Mouse (Mus musculus) hindbrain, embryonic 15.5 days (tissue): ENCODE data around the gene Pde4d. TPM values are rescaled to one million over a fixed set of nuclear protein-coding genes. Genes with fewer than 3 reads are reported as not detected.
A peak's percentile ranks its signal among the peaks of the same experiment; 100 is the strongest.

ENCODE experiments used
- ATAC-seq: fragments of 200-750 bp; cut with Nextera tagmentation; 2 replicates; pipeline ENCODE4 v1.8.0; 2017; ENCODE audit warnings: low read depth, moderate number of reproducible peaks, moderate TSS enrichment; ENCODE audit not compliant: low FRiP score
- H3K27ac ChIP-seq: fragments of 300-500 bp; sonication (generic); replicated peaks from 2 replicates; pipeline ENCODE4 v1.5.1; 2015; ENCODE audit warnings: mild to moderate bottlenecking, inconsistent platforms
- H3K27me3 ChIP-seq: fragments of 300-500 bp; sonication (generic); 2 replicates; pipeline ENCODE4 v1.6.1; 2015; ENCODE audit warnings: control low read depth, inconsistent platforms
- H3K36me3 ChIP-seq: fragments of 300-500 bp; sonication (generic); 2 replicates; pipeline ENCODE4 v1.6.1; 2015; ENCODE audit warnings: control low read depth, inconsistent platforms
- H3K4me1 ChIP-seq: fragments of 300-500 bp; sonication (generic); replicated peaks from 2 replicates; pipeline ENCODE4 v1.6.1; 2015; ENCODE audit warnings: control low read depth, inconsistent platforms
- H3K4me2 ChIP-seq: fragments of 300-500 bp; sonication (generic); 2 replicates; pipeline ENCODE4 v1.6.1; 2015; ENCODE audit warnings: moderate library complexity, mild to moderate bottlenecking, inconsistent platforms
- H3K4me3 ChIP-seq: fragments of 300-500 bp; sonication (generic); 2 replicates; pipeline ENCODE4 v1.5.1; 2015; ENCODE audit warnings: mild to moderate bottlenecking, inconsistent platforms
- H3K9ac ChIP-seq: fragments of 300-500 bp; sonication (generic); 2 replicates; pipeline ENCODE4 v1.6.1; 2015; ENCODE audit warnings: inconsistent platforms
- H3K9me3 ChIP-seq: fragments of 300-500 bp; sonication (generic); 2 replicates; pipeline ENCODE4 v1.6.1; 2016; ENCODE audit warnings: control low read depth, inconsistent platforms
- WGBS: fragments of 180-500 bp; shearing (Covaris S2); methylation state at CpG from one replicate; pipeline ENCODE4 v1.1.7; 2015; 5-methylcytosine and 5-hydroxymethylcytosine counted together
- polyA plus RNA-seq: library from polyadenylated mRNA; unstranded; fragments of >200 nt; fragmentation: Nextera tagmentation; extraction: Ambion mirVana; gene quantifications from 2 replicates; pipeline ENCODE4 v1.2.1, GENCODE M21; 2015

Pde4d gene
- polyA plus RNA-seq, 1 experiment from 2014 or later, result 19.4 TPM

DNA sequence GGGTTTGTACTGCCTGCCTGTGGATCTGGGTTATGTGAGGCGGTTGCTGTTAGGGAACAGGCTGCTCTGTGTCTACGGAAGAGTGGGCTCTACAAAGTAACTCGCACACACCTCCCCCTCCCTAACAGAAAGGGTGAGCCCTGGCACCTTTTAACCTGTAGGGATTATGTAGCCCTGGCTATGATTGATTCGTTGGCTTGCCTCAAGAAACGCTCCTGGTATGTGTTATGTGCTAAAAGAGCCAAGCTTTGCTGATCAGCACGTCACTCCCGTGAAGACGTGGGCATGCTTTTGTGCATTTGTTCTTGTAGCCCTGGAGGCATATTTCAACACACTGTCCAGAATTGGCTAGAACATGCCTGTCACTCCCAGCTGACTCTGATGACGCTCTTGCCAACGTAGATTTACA, 828.8 kb downstream of the Pde4d start:
- peak; percentile 56; the same call in 1 of the 2 replicates for ATAC-seq
- no peaks in the 10 kb centered on the region for H3K27me3 ChIP-seq
- H3K4me3 ChIP-seq, result no peak overlapping the region
- H3K9ac ChIP-seq, result no peak overlapping the region
- H3K4me1 ChIP-seq, result peaks cover 5% of the 10 kb centered on the region; the same call in 1 of the 2 replicates
- 39% methylated on average over 10 of the region's 10 CpGs for WGBS
- no peaks in the 10 kb centered on the region for H3K36me3 ChIP-seq
- peaks cover 3% of the 10 kb centered on the region; the same call in 1 of the 2 replicates for H3K9me3 ChIP-seq
- 0 out of 2 replicates have a peak overlapping the region, but pooled peaks have one; percentile 3 for H3K27ac ChIP-seq
- H3K4me2 ChIP-seq, result 0 out of 2 replicates have a peak overlapping the region, but pooled peaks have one; percentile 20

DNA sequence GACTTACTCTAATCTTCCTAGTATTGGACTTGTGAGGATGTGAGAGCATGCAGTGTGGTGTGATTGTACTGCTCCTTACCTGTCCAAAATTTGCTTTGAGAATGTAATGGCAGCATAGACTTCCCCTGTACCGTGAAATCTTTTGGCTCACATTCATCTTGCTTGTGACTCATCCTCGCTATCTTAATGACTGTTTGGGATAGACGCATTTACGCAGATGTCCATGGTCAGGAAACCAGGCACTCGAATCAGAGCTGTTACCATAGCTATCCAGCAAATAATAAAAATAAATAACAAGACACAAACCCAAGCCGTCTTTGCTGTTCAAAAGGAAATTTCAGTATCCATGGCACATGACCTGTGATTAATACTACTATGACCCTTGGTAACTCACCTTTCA, 829.5 kb downstream of the Pde4d start:
- no peak overlapping the region for H3K9ac ChIP-seq
- peaks cover 5% of the 10 kb centered on the region; the same call in 1 of the 2 replicates for H3K4me1 ChIP-seq
- no peak for ATAC-seq
- no peak overlapping the region for H3K4me2 ChIP-seq
- no peaks in the 10 kb centered on the region for H3K36me3 ChIP-seq
- no peak overlapping the region for H3K27ac ChIP-seq
- H3K4me3 ChIP-seq, result no peak overlapping the region
- no peaks in the 10 kb centered on the region for H3K27me3 ChIP-seq
- 80% methylated on average over 6 of the region's 6 CpGs for WGBS
- H3K9me3 ChIP-seq, result peaks cover 3% of the 10 kb centered on the region; the same call in 1 of the 2 replicates

DNA sequence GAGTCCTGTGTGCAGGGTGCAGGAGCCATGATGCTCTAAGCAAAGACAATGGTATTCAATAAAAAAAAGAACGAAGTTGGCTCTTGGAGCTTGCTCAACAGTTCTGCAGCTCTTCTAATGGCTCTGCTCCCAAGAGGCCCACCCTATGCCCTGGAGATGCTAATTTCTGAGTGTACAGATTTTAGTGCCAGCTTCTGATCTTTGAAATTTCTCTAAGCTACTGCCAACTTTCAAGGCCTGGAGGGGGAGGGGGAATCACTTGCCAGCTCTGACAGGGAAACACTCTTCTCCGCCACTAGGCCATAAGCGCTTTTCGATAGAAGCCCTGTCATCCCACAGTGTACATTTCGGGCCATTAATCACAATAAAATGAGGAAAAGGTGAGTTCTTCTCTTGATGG, 830.7 kb downstream of the Pde4d start:
- H3K27ac ChIP-seq, result no peak overlapping the region
- no peak for ATAC-seq
- 91% methylated on average over 5 of the region's 5 CpGs for WGBS
- H3K36me3 ChIP-seq, result no peaks in the 10 kb centered on the region
- peaks cover 3% of the 10 kb centered on the region; the same call in 1 of the 2 replicates for H3K9me3 ChIP-seq
- H3K9ac ChIP-seq, result no peak overlapping the region
- H3K4me3 ChIP-seq, result no peak overlapping the region
- peaks cover 5% of the 10 kb centered on the region; the same call in 1 of the 2 replicates for H3K4me1 ChIP-seq
- H3K4me2 ChIP-seq, result no peak overlapping the region
- no peaks in the 10 kb centered on the region for H3K27me3 ChIP-seq

DNA sequence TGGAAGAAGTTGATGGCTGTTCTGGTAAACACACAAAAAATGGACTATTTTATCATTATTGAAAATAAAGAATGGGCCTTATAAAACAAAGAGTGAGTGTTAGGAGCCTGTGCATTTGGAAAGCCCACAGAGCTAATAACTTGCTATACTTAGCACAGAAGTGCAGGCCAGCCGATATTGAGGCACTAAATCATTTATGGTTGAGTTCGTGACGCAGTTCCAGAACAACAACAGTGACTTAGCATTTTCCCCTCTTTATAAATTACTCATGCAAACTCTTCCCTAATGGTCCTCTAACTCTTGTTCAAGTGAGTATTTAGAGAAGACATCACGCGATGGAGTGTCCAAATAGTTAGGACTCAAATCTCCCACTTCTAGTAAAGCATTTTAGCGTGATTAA, 837.7 kb downstream of the Pde4d start:
- no peak for ATAC-seq
- no peak overlapping the region for H3K4me3 ChIP-seq

DNA sequence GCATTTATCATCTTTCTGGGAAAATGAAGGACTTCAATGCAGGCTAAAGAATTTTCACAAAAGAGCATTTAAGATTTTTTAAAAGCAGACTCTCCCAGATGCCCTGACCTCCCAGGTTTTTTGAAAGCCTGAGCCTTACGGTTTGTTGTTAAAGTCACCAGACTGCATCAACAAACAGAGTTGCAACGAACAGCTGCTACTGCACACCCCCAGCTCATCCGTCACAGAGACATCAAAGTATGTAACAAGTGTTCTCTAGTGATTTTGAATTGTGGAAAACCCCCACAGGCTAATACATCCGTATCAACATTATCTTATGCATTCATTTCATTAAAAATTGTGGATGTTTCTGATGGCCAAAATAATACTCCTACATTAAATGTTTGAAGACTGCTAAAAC, 841.2 kb downstream of the Pde4d start:
- WGBS, result 22% methylated on average over 4 of the region's 4 CpGs
- Histone ChIP-seq H3K27ac (no peak overlapping the region), H3K9me3 (no peaks in the 10 kb centered on the region), H3K27me3 (no peaks in the 10 kb centered on the region), H3K4me2 (no peak overlapping the region), H3K36me3 (no peaks in the 10 kb centered on the region), H3K4me3 (no peak overlapping the region), H3K9ac (no peak overlapping the region), H3K4me1 (peaks cover 9% of the 10 kb centered on the region; the same call in 1 of the 2 replicates)
- no peak for ATAC-seq

More for the DNA sequence above, 837.7 kb downstream of the Pde4d start:
- Histone ChIP-seq H3K36me3 (no peaks in the 10 kb centered on the region), H3K27me3 (no peaks in the 10 kb centered on the region), H3K4me2 (no peak overlapping the region), H3K27ac (no peak overlapping the region), H3K4me1 (no peaks in the 10 kb centered on the region), H3K9ac (no peak overlapping the region), H3K9me3 (no peaks in the 10 kb centered on the region)
- WGBS, result 91% methylated on average over 6 of the region's 6 CpGs

DNA sequence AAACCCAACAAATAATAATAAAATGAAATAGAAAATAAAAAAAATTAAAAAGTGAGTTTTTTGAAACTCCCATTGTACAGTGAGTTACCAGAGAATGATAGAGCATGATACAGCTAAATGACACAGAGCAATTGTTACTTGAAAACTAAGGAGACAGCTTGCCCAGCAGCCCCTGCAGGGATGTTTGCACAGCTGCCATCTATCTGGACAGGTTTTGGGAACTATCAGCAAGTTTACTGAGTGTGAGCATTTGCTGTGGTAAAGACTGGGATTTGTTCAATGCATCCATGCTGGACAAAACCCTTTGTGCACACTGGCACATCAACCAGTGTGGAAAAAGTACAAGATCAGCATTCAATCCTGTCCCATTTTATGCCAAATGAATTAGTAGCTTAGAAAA, 843.3 kb downstream of the Pde4d start:
- no peaks in the 10 kb centered on the region for H3K36me3 ChIP-seq
- H3K27me3 ChIP-seq, result no peaks in the 10 kb centered on the region
- no peaks in the 10 kb centered on the region for H3K9me3 ChIP-seq
- H3K27ac ChIP-seq, result no peak overlapping the region
- no peak overlapping the region for H3K4me2 ChIP-seq
- peaks cover 13% of the 10 kb centered on the region; the same call in 1 of the 2 replicates for H3K4me1 ChIP-seq
- no peak overlapping the region for H3K9ac ChIP-seq
- no peak overlapping the region for H3K4me3 ChIP-seq
- no peak for ATAC-seq

DNA sequence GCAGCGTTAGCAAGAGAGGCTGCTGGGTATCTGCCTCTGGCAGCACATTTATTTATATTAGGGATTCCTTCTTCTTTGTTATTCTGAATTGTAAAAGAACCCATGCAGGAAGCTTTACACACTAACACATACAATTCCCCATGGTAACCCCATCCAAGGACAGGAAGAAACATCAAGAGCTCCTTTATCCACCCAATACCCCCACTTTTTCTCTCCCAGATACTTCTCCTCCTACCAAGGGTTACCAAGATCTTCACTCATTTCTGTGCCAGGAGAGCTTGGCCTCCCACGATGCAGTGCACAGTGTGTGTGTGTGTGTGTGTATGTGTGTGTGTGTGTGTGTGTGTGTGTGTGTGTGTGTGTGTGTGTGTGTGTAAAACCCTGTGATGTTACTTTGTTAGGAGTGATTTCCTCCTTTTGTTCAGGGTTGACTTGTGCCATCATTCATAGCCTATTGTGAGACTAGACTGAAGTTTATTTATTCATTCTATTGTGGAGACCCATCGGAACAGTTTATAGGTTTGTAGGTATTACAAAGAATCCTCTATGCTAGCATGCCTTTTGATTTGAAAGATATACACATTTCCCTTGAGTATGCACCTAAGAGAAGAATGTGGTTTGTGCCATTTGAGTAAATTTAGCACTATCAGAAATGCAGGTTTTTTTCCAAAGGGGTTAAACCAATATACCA, 846.7 kb downstream of the Pde4d start:
- no peak overlapping the region for H3K9ac ChIP-seq
- no peak overlapping the region for H3K4me2 ChIP-seq
- no peaks in the 10 kb centered on the region for H3K9me3 ChIP-seq
- ATAC-seq, result 0 out of 2 replicates have a peak, but pooled peaks have one; percentile 15
- H3K27me3 ChIP-seq, result no peaks in the 10 kb centered on the region
- peaks cover 13% of the 10 kb centered on the region; the same call in 1 of the 2 replicates for H3K4me1 ChIP-seq
- H3K27ac ChIP-seq, result no peak overlapping the region
- WGBS, result 20% methylated on average over 3 of the region's 3 CpGs
- H3K4me3 ChIP-seq, result no peak overlapping the region
- H3K36me3 ChIP-seq, result no peaks in the 10 kb centered on the region

DNA sequence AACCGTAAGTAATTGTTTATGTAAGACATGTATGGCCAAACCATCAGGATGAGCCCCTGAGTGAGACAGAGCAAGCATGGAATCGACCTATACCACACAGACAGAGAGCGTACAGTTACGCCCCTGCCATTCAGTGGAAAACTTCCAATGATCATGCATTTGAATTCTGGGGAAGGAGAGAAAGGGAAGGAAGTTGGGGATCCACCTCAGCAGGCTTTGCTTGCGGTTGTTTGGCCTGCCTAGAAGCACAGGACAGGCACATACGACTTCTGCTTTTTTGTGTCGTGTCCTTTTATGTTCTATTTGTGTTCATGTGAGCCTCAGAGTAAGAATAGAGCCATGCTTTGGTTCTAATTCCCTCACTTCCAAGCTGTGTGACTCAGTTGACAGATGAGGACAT, 849.1 kb downstream of the Pde4d start:
- ATAC-seq, result no peak
- 87% methylated on average over 7 of the region's 7 CpGs for WGBS
- no peaks in the 10 kb centered on the region for H3K9me3 ChIP-seq

DNA sequence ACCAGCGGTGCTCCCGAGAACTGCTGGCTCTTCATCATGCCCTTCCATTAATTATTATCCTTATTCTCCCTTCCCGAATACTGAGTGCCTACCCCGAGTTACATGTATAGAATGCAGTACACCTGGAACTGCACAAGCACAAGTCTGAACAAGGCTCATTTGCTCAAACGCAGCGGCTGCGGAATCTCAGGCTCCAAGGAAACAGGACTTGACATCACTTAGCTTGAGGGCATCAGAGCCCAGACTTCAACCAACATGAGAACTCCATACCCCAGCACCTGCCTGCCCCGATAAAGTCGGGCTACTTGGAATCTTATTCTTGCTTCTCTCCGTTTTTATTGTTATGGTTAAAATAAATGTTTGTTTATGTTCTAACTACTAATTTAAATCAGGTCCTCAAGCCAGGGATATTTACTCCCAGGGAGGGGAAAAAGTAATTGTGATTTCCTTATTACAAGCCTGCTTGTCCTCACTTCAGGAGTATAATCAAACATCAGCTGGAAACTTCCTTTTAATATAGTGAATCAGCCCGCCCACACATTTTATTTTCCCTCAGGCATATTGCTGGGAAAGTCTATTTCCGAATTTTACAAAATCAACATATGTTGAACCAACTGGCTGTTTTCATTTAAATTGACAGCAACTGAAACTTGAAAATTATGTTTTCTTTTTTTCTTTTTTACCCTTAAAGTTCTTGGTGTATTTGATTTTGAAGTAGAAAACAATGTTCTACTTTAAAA, 849.9 kb downstream of the Pde4d start:
- no peak overlapping the region for H3K27ac ChIP-seq
- no peaks in the 10 kb centered on the region for H3K36me3 ChIP-seq
- no peak for ATAC-seq
- no peaks in the 10 kb centered on the region for H3K9me3 ChIP-seq
- H3K4me2 ChIP-seq, result no peak overlapping the region
- H3K4me3 ChIP-seq, result no peak overlapping the region
- WGBS, result 86% methylated on average over 12 of the region's 12 CpGs
- 0 out of 2 replicates have a peak, but pooled peaks cover 5% of the 10 kb centered on the region for H3K4me1 ChIP-seq
- no peak overlapping the region for H3K9ac ChIP-seq
- no peaks in the 10 kb centered on the region for H3K27me3 ChIP-seq

More for the DNA sequence above, 849.1 kb downstream of the Pde4d start:
- Histone ChIP-seq H3K4me3 (no peak overlapping the region), H3K27me3 (no peaks in the 10 kb centered on the region), H3K4me2 (no peak overlapping the region), H3K36me3 (no peaks in the 10 kb centered on the region), H3K27ac (no peak overlapping the region), H3K9ac (no peak overlapping the region), H3K4me1 (peaks cover 11% of the 10 kb centered on the region; the same call in 1 of the 2 replicates)

DNA sequence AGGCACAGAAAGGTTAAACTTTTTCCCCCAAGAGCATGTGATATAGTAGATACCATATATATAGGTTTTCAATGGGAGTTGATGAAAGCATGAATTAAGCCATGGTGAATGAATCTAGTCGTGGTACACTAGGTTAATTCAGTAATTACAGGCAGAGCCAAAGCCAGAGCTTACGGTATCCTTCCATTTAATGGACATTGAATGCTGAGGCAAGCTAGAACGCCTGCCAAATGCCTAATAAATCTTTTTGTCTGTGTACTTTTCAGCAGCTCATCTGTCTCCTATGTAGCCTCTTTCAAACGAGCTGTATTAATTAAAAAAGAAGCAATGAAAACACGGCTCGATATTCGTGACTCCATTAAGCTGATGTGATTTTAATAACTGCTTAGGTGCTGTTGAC, 862.8 kb downstream of the Pde4d start:
- ATAC-seq, result no peak
- Histone ChIP-seq H3K9me3 (no peaks in the 10 kb centered on the region), H3K9ac (no peak overlapping the region), H3K27me3 (no peaks in the 10 kb centered on the region), H3K4me3 (no peak overlapping the region), H3K36me3 (no peaks in the 10 kb centered on the region), H3K4me1 (peaks cover 4% of the 10 kb centered on the region; the same call in 1 of the 2 replicates), H3K27ac (no peak overlapping the region), H3K4me2 (no peak overlapping the region)
- 34% methylated on average over 7 of the region's 7 CpGs for WGBS

DNA sequence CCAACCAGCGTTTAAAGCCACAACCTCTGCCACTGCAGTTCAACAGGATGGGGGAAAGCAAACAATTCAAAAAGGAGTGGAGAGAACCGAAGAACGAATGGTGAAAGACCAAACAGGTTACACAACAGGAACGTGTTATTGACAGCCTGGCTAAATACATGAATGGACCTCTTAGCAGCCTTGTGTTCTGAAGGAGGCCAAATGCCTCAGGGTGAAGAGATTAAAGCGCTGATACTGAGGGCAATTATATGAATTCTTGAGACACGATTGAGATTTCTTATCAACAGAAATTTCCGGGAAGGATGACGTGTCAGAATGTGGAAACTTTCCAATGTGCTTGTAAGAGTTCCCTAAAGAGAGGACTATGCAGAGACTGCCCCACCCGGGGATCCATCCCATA, 865.9 kb downstream of the Pde4d start:
- WGBS, result 86% methylated on average over 9 of the region's 9 CpGs

DNA sequence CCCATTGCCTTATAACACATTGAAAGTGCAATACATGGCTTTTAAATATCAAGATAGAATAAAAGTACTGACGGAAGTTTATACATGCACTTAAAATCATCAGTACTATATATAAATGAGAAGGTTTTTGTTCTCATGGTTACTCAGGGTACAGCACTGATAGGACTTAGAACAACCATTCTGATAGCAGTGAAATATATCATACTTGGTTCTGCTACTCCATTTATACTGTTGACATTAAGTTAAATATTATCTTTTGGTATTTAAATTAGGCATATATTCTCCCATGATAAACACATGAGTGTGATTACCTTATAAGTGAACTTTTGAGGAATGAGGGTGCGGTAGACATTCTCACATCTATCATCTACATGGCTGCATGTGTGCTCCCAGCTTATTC, 867.9 kb downstream of the Pde4d start:
- 97% methylated on average over 2 of the region's 2 CpGs for WGBS

More for the DNA sequence above, 865.9 kb downstream of the Pde4d start:
- ATAC-seq, result no peak
- Histone ChIP-seq H3K27me3 (no peaks in the 10 kb centered on the region), H3K4me3 (no peak overlapping the region), H3K4me2 (no peak overlapping the region), H3K27ac (no peak overlapping the region), H3K36me3 (no peaks in the 10 kb centered on the region), H3K9ac (no peak overlapping the region), H3K4me1 (peaks cover 4% of the 10 kb centered on the region; the same call in 1 of the 2 replicates), H3K9me3 (no peaks in the 10 kb centered on the region)

More for the DNA sequence above, 867.9 kb downstream of the Pde4d start:
- H3K27ac ChIP-seq, result no peak overlapping the region
- no peak overlapping the region for H3K4me3 ChIP-seq
- no peaks in the 10 kb centered on the region for H3K36me3 ChIP-seq
- H3K9ac ChIP-seq, result no peak overlapping the region
- H3K4me1 ChIP-seq, result peaks cover 2% of the 10 kb centered on the region; the same call in 1 of the 2 replicates
- ATAC-seq, result no peak
- no peak overlapping the region for H3K4me2 ChIP-seq
- H3K9me3 ChIP-seq, result no peaks in the 10 kb centered on the region
- H3K27me3 ChIP-seq, result no peaks in the 10 kb centered on the region
